In the genomic region with DNA sequence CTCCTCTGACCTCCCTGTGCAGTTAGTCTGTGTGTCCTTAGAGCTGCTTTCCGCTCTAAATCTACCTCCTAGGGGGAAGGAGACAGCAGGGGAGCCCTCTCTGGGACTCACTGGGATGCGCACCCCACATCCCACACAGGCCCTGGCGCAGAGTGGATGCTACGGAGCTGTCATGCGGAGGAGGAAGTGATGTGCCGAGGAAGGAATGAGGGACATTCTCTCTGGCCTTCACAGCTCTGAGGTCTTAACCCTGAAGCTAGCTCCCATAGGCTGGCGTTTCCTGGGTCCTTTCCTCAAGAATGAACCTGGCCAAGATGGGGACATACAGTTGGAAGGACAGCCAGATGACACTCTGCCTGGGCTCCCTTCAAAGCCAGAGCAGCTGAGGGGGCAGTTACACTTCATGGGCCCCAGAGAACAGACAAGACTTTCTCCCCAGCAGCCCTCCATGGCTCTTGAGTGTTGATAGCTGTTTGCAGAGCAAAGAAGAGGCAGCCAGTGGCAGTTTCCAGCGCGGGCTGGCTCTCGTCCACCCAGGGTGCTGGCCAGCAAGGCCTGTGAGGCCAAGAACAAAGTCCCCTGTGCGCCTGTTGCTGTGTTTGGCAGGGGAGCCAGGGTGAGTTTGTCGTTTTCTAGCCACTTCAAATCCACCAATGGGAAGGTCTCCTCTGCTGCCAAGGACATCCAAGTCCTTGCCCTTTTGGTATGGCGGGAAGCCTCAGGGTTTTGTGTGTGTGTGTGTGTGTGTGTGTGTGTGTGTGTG, we compare ENCODE assay signal across 8 mouse cellular contexts. TPM values are rescaled to one million over a fixed set of nuclear protein-coding genes. Genes with fewer than 3 reads are reported as not detected.
DNase-seq lines count a peak whose midpoint lies in the region; ATAC-seq and TF ChIP-seq lines count a peak whose summit lies in the region.

No protein-coding gene starts in this region.

- 0 out of 2 replicates have a peak, but pooled peaks cover 3% of the 10 kb centered on the region for H3K27me3 ChIP-seq in forebrain, embryonic 13.5 days
- H3K27me3 ChIP-seq in forebrain, embryonic 10.5 days (ENCODE audit: poor library complexity, severe bottlenecking), result peaks cover 28% of the 10 kb centered on the region
- H3K27me3 ChIP-seq in forebrain, postnatal 0 days (ENCODE audit: insufficient read depth, low read length), result no peaks in the 10 kb centered on the region

- no peaks in the 10 kb centered on the region for H3K36me3 ChIP-seq in forebrain, embryonic 13.5 days (ENCODE audit: poor library complexity, severe bottlenecking)
- no peaks in the 10 kb centered on the region for H3K36me3 ChIP-seq in forebrain, embryonic 10.5 days (replicated peaks)
- no peaks in the 10 kb centered on the region; the same call in 1 of the 2 replicates for H3K36me3 ChIP-seq in forebrain, postnatal 0 days (ENCODE audit: insufficient read depth)

- no peak overlapping the region for H3K4me2 ChIP-seq in forebrain, embryonic 13.5 days
- no peak overlapping the region for H3K4me2 ChIP-seq in forebrain, postnatal 0 days (ENCODE audit: low read depth)

- TF ChIP-seq POLR2A in lung, adult 2 months (IDR thresholded peaks at IDR 0.05; ENCODE audit: borderline replicate concordance, extremely low read depth, low read depth, low read length), result peak; percentile 24; the same call in 1 of the 2 replicates

- DNase-seq in forebrain, embryonic 10.5 days (ENCODE audit: extremely low spot score, low spot score), result no peak
- DNase-seq in Muller cell, postnatal 12 days (ENCODE audit: inconsistent ontology term), result peak; percentile 80
- DNase-seq in forebrain, postnatal 0 days, result peak; percentile 61
- peak; percentile 85 to 86 for DNase-seq in heart, postnatal 36 days
- DNase-seq in lung, adult 2 months, result peak; percentile 52
- peak; percentile 71 for DNase-seq in testis, postnatal 14 days (ENCODE audit: low spot score)
- no peak for DNase-seq in spleen, postnatal 14 days (ENCODE audit: low spot score in 2 of 2)

- ATAC-seq in forebrain, embryonic 13.5 days, result no peak
- ATAC-seq in forebrain, postnatal 0 days, result peak; percentile 71; the same call in 1 of the 2 replicates

- no peak overlapping the region for H3K9ac ChIP-seq in forebrain, embryonic 13.5 days
- no peak overlapping the region for H3K9ac ChIP-seq in forebrain, postnatal 0 days

- no peak for TF ChIP-seq CTCF in forebrain, postnatal 0 days (IDR thresholded peaks at IDR 0.05; ENCODE audit: low read depth)
- no peak for TF ChIP-seq CTCF in lung, adult 2 months (IDR thresholded peaks at IDR 0.05; ENCODE audit: insufficient read depth, low read length)

- H3K27ac ChIP-seq in forebrain, embryonic 13.5 days, result 0 out of 2 replicates have a peak overlapping the region, but pooled peaks have one; percentile 3
- no peak overlapping the region for H3K27ac ChIP-seq in forebrain, embryonic 10.5 days
- H3K27ac ChIP-seq in forebrain, postnatal 0 days (ENCODE audit: low read depth, low read length), result peak overlapping the region; percentile 64

- WGBS in forebrain, embryonic 13.5 days, result 66% methylated on average over 13 of the region's 13 CpGs
- 72% methylated on average over 13 of the region's 13 CpGs for WGBS in forebrain, embryonic 10.5 days
- WGBS in forebrain, postnatal 0 days, result 56% methylated on average over 13 of the region's 13 CpGs
- WGBS in lung, adult 2 months, result 44% methylated on average over 13 of the region's 13 CpGs

- intact Hi-C loops in heart, postnatal 36 days (cut with DNase I), result no loop called here

- peaks cover 15% of the 10 kb centered on the region; the same call in 1 of the 2 replicates for H3K4me1 ChIP-seq in forebrain, embryonic 13.5 days
- H3K4me1 ChIP-seq in forebrain, embryonic 10.5 days, result peaks cover 14% of the 10 kb centered on the region
- peaks cover 3% of the 10 kb centered on the region; the same call in 1 of the 2 replicates for H3K4me1 ChIP-seq in forebrain, postnatal 0 days (ENCODE audit: insufficient read depth)
- H3K4me1 ChIP-seq in lung, adult 2 months (ENCODE audit: control insufficient read depth, insufficient read depth, low read length), result peaks cover 16% of the 10 kb centered on the region

- no peaks in the 10 kb centered on the region for H3K9me3 ChIP-seq in forebrain, embryonic 13.5 days (replicated peaks)
- H3K9me3 ChIP-seq in forebrain, embryonic 10.5 days, result no peaks in the 10 kb centered on the region
- H3K9me3 ChIP-seq in forebrain, postnatal 0 days (ENCODE audit: low read length), result no peaks in the 10 kb centered on the region

- H3K4me3 ChIP-seq in forebrain, embryonic 13.5 days, result no peak overlapping the region
- no peak overlapping the region for H3K4me3 ChIP-seq in forebrain, embryonic 10.5 days
- H3K4me3 ChIP-seq in forebrain, postnatal 0 days (ENCODE audit: low read depth, low read length), result no peak overlapping the region
- no peak overlapping the region for H3K4me3 ChIP-seq in lung, adult 2 months (replicated peaks; ENCODE audit: extremely low read depth, low read depth, low read length)

RNA-seq across cellular contexts. Expression of a gene that starts 10.5 kb away (rescaled TPM):
- 1.2 and 1.7 TPM in 2 replicates for polyA plus RNA-seq in forebrain, embryonic 13.5 days (2015; fragmentation: Nextera tagmentation; extraction: Ambion mirVana)
- polyA plus RNA-seq in forebrain, embryonic 10.5 days (2016; fragmentation: Nextera tagmentation; extraction: Ambion mirVana), result 0.09 and 0.10 TPM in 2 replicates
- 59.1 and 74.1 TPM in 2 replicates for total RNA-seq in forebrain, postnatal 0 days (2014; rRNA removed)
- 2.2 and 3.9 TPM in 2 replicates for polyA plus RNA-seq in forebrain, postnatal 0 days (2015; fragmentation: Nextera tagmentation; extraction: Ambion mirVana)
- 1 to 10 TPM; 5.2 to 6.3 TPM for total RNA-seq in heart, postnatal 36 days (2021)
- polyA plus RNA-seq in lung, adult 2 months (2012; rRNA removed), result 14.5 and 38.8 TPM in 2 replicates

Comparison
In these comparisons a context has a peak if more than half of its experiments do, and no peak if none do; other contexts are left out.
1. DNase-seq: peak in Muller cell, postnatal 12 days (single experiment), forebrain, postnatal 0 days (single experiment), heart, postnatal 36 days (2 of 2), lung, adult 2 months (single experiment) and testis, postnatal 14 days (single experiment); none in forebrain, embryonic 10.5 days (single experiment) and spleen, postnatal 14 days (0 of 2).